Mouse (Mus musculus) liver, embryonic 11.5 days (tissue): ENCODE results near the gene Rbms1. TPM values are rescaled to one million over a fixed set of nuclear protein-coding genes. Genes with fewer than 3 reads are reported as not detected.

Experiments used
- ATAC-seq: fragments of 200-750 bp; cut with Nextera tagmentation; replicated peaks from 2 replicates; pipeline ENCODE4 v1.8.0; 2017; ENCODE audit warnings: moderate number of reproducible peaks, mild to moderate bottlenecking, moderate TSS enrichment, moderate library complexity; ENCODE audit not compliant: low FRiP score
- DNase-seq: peaks from one replicate; pipeline ENCODE4 v3.0.0-alpha.2; 2017; ENCODE audit warnings: low spot score
- H3K27ac ChIP-seq: fragments of 300-500 bp; sonication (generic); 2 replicates; pipeline ENCODE4 v1.5.1; 2014; ENCODE audit warnings: mild to moderate bottlenecking, low read depth, low read length, control low read depth
- H3K27me3 ChIP-seq: fragments of 300-500 bp; sonication (generic); replicated peaks from 2 replicates; pipeline ENCODE4 v1.6.1; 2014; ENCODE audit warnings: low read length, mixed read lengths; ENCODE audit not compliant: control insufficient read depth, insufficient read depth
- H3K36me3 ChIP-seq: fragments of 300-500 bp; sonication (generic); 2 replicates; pipeline ENCODE4 v1.6.1; 2014; ENCODE audit warnings: mild to moderate bottlenecking, low read length, moderate library complexity, mixed read lengths; ENCODE audit not compliant: control insufficient read depth, insufficient read depth
- H3K4me1 ChIP-seq: fragments of 300-500 bp; sonication (generic); replicated peaks from 2 replicates; pipeline ENCODE4 v1.6.1; 2014; ENCODE audit warnings: low read length, mixed read lengths; ENCODE audit not compliant: control insufficient read depth, insufficient read depth
- H3K4me2 ChIP-seq: fragments of 300-500 bp; sonication (generic); 2 replicates; pipeline ENCODE4 v1.6.1; 2014; ENCODE audit warnings: mild to moderate bottlenecking, control low read depth, moderate library complexity
- H3K4me3 ChIP-seq: fragments of 300-500 bp; sonication (generic); 2 replicates; pipeline ENCODE4 v1.5.1; 2014; ENCODE audit warnings: low read depth, low read length, control low read depth
- H3K9ac ChIP-seq: fragments of 300-500 bp; sonication (generic); 2 replicates; pipeline ENCODE4 v1.6.1; 2014; ENCODE audit warnings: low read depth, low read length, control low read depth
- H3K9me3 ChIP-seq: fragments of 300-500 bp; sonication (generic); 2 replicates; pipeline ENCODE4 v1.6.1; 2016; ENCODE audit warnings: low read length, inconsistent platforms, mixed read lengths; ENCODE audit not compliant: control insufficient read depth
- WGBS: fragments of 180-500 bp; shearing (Covaris S2); extraction: QIAGEN DNeasy Blood & Tissue Kit; methylation state at CpG from one replicate; pipeline ENCODE4 v1.1.7; 2014; 5-methylcytosine and 5-hydroxymethylcytosine counted together
- polyA plus RNA-seq: library from polyadenylated mRNA; unstranded; fragments of >200 nt; fragmentation: Nextera tagmentation; extraction: Ambion mirVana; gene quantifications from 2 replicates; pipeline ENCODE4 v1.2.1, GENCODE M21; 2014

Rbms1 gene
- polyA plus RNA-seq, 1 experiment from 2014 or later: 80.8 TPM

GRCm38 (mm10) chr2:60703315-60703714 is 259.7 kb downstream of the Rbms1 start:
- no peak overlapping the region for H3K4me3 ChIP-seq
- H3K4me2 ChIP-seq: no peak overlapping the region
- H3K9me3 ChIP-seq: no peaks in the 10 kb centered on the region
- H3K36me3 ChIP-seq: no peaks in the 10 kb centered on the region
- no peaks in the 10 kb centered on the region for H3K4me1 ChIP-seq
- H3K27me3 ChIP-seq: no peaks in the 10 kb centered on the region
- DNase-seq (no peak), ATAC-seq (no peak)
- H3K27ac ChIP-seq: no peak overlapping the region
- 32% methylated on average over 4 of the region's 4 CpGs for WGBS
- no peak overlapping the region for H3K9ac ChIP-seq

GRCm38 (mm10) chr2:60700956-60701355 is 262.0 kb downstream of the Rbms1 start:
- Histone ChIP-seq H3K9me3 (no peaks in the 10 kb centered on the region), H3K4me2 (no peak overlapping the region), H3K9ac (no peak overlapping the region), H3K27me3 (no peaks in the 10 kb centered on the region), H3K27ac (no peak overlapping the region), H3K4me3 (no peak overlapping the region), H3K36me3 (no peaks in the 10 kb centered on the region), H3K4me1 (no peaks in the 10 kb centered on the region; the same call in 1 of the 2 replicates)
- 84% methylated on average over 4 of the region's 4 CpGs for WGBS
- DNase-seq (no peak), ATAC-seq (no peak)

Other genes starting within 250 kb of the Rbms1 start
- 0.23 and 0.34 TPM in 2 replicates for gene Itgb6, start 240.5 kb downstream of the Rbms1 start, polyA plus RNA-seq